Mouse (Mus musculus) left cerebral cortex, adult 2 months (tissue): ENCODE data around the gene Cdca4. TPM values are rescaled to one million over a fixed set of nuclear protein-coding genes. Genes with fewer than 3 reads are reported as not detected.

Experiments
- DNase-seq, 2 experiments: peaks; one replicate each; pipeline ENCODE4 v3.0.0; 2021 to 2022; ENCODE audit warnings: low spot score in 2 of 2, mixed read lengths in 1 of 2; ENCODE audit errors: extremely low spot score in 1 of 2
- H3K27ac ChIP-seq: fragments of 200-600 bp; 2 replicates; pipeline ENCODE4 v1.8.1; 2022
- H3K4me3 ChIP-seq: fragments of 200-600 bp; 2 replicates; pipeline ENCODE4 v1.8.1; 2022
- CTCF ChIP-seq: fragments of 200-600 bp; IDR thresholded peaks from 2 replicates; pipeline ENCODE4 v1.8.1; 2022; ENCODE audit warnings: antibody characterized with exemption, mild to moderate bottlenecking, moderate library complexity
- intact Hi-C: fragments of 180-260 bp; cut with DNase I; formaldehyde crosslinking; loops from one replicate; pipeline ENCODE4 v1.15.1; 2025
- total RNA-seq, 2 experiments: library from RNA; stranded (reverse); gene quantifications; 2 replicates each; pipeline ENCODE4 v1.2.3; 2021

Gene Cdca4
- total RNA-seq, 2 experiments from 2014 or later, result 10.5 to 12.4 TPM

DNA sequence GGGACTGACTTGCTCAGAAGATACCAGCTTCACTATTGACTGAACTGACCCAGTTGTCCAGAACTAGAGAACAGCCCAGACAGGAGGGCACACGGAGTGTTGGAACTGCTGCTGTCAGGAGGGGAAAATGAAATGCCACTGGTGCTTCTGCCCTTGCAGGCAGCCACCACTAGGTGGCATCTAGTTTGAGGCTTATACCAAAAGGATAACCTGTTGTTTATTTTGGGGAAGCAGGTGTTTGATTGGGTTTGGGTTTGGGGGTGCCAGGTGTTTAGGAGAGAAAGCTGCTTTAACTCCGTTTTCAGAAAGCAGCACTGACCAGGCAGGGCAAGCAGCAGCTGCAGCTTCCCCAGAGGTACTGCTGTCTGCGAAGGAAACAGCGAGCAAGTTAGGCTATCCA, 12.9 kb downstream of the Cdca4 start:
- TF ChIP-seq CTCF, result peak; percentile 93
- DNase-seq, result peak in 1 of 2 experiments; percentile 58
- Histone ChIP-seq H3K27ac (no peak overlapping the region), H3K4me3 (no peak overlapping the region)
- intact Hi-C loops, result no loop called here

DNA sequence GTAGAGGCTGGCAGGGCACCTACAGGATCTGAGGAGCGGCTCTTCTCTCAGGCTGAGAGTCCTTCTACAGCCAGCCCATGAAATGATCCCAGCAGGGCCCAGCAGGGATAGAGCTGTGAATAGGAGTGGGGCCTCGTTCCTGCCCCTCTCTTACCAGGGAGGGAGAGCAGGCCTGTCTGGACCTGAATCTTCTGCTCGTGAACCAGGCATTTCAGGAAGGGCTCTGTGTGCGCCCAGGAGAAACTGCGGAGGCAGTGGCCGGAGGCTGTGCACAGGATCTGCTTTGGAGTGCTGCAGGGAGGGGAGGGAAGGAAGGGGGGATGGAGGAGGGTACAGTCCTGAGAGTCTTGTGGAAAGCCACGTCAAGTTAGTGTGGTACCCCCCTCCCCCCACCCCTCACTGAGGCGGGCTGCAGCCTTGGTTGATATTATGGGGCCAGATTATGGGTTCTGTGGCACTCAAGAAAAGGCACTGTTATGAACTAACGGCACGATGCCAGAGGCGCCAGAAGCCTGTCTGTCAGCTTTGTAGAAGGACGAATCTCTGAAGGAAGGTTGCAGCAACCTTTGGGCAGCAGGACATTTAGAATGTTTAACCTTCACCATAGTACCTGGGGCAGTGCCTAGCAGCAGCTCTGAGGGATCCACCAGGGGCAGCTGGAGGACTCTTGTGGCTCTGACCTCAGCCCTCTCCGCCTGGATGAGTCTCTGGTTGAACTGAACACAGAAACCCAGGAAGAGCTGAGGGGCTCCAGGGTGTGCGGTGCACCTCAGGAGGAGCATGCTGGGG, 14.3 kb downstream of the Cdca4 start:
- DNase-seq, result no peak
- intact Hi-C loops, result no loop called here
- H3K27ac ChIP-seq, result no peak overlapping the region
- H3K4me3 ChIP-seq, result no peak overlapping the region
- TF ChIP-seq CTCF, result no peak

DNA sequence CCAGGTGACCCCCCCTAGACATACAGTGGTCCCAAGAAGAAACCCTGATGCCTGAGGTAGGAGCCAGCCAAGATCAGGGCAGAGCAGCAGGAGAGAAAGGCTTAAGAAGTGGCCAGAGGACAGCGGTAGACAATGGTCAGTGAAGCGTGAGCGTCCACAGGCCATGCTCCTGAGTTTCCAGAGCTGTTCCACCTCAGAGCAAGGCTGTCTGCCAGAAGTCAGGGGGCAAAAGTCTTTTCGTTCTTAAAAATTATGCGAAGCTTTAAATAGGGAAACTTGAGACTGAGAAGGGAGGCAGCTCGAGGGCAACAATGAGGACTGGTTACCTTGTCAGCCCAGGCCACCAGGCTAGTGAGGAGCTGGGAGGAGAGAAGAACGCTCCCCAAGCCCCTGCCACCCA, 15.9 kb downstream of the Cdca4 start:
- H3K27ac ChIP-seq, result no peak overlapping the region
- intact Hi-C loops, result no loop called here
- no peak for TF ChIP-seq CTCF

DNA sequence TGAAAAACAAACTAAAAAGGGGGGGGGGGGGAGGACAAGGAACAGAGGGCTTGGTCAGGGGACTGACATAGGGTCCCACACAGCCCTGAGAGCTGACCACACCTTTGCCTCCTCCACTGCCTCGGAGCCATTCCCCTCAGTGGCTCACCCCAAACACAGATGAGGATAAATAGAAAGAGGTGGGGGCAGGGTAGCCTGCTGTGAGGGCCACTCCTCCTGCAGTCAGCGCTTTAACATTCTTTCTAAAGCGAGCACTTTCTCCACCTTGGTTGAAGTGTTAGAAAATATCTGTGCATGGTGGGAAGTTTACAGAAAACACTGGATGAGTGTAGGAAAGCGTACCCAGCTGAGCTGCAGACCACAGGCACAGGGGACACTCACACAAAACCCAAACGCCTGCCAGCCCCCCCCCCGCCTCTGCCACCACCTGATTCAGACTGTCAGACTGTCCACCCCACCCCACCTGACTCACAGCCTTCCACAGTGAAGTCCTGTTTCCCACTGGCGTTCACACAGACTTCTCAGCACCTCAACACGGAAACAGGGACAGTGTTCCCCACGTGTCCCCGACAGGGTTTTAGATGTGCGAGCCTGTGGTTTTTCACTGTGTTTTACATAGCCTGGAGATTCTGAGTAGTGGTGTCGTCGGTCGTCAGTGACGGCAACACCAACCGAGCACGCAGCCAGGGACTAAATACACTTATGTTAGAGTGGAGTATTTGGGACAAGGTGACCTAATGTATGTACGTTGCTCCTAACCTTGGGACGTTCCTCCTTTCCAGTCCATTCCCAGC, 18.9 kb downstream of the Cdca4 start:
- peak overlapping the region; percentile 86; the same call in 1 of the 2 replicates for H3K4me3 ChIP-seq
- intact Hi-C loops, result no loop called here
- H3K27ac ChIP-seq, result no peak overlapping the region

More for the DNA sequence above, 15.9 kb downstream of the Cdca4 start:
- no peak for DNase-seq
- H3K4me3 ChIP-seq, result no peak overlapping the region

DNA sequence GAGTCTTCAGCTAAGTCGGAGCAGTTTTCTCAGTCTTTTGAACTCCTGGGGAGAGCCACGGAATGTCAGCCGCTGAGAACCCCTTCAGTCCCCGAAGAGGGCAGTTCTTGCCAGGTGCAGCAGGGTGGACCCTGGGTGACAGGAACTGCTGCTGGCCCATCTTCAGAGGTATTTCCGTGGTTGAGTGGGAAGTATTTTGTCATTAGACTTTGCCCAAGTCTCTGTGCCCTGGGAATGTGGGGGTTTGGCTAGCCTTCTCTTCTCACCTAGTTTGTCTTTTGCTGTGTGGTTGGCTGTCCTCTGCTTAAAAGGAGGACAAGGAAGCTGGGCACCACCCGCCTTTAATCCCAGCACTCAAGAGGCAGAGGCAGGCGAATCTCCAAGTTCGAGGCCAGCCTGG, 19.6 kb downstream of the Cdca4 start:
- TF ChIP-seq CTCF, result no peak
- no peak for DNase-seq
- Histone ChIP-seq H3K27ac (no peak overlapping the region), H3K4me3 (peak overlapping the region; percentile 86)
- intact Hi-C loops, result loop anchor here (2.0 to 5.0 kb wide), 2 partner anchors 19 to 62 kb away; partner anchors contain the start of gene Cdca4

More for the DNA sequence above, 18.9 kb downstream of the Cdca4 start:
- no peak for TF ChIP-seq CTCF
- no peak for DNase-seq

DNA sequence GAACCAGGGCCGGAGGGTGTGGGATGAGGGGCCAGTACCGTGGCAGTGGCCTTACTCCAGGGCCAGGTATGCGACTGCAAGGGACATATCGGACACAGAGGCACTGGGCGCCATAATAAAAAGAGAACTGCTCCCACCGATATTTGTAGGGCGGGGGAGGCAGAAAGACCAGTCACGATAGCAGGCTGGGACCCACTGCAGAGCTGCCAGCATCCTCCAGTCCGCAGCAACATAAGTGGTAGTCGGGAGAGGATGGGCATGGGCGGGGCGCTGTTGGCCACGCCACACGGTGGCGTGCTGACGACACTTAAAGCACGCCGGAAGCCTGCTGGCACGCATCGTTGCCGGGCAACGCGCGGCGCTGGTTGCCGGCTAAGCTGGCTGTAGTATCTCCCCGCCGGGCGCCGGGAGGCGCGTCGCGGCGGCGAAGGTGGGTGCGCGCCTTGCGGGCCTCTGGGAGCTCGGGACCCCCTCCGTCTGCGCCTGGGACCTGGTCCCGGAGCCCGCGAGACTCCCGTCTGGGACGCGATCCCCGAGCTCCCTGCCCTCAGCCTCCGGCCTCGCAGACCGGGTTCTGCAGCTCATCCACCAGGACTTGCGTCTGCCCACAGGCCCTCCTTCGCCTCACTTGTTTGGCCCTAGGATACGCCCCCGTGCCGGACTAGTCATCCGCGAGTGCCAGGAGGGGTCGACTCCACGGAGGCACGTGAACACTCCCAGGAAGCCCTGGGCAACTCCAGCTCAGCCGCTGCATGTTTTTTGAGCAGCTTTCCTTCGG, 20.4 kb downstream of the Cdca4 start, which contains the start of gene Clba1:
Clba1 (plus strand) TSS at position 351 of the 778 bp plus-strand sequence.
- DNase-seq, result peak; percentile 94
- intact Hi-C loops, result loop anchor here (2.0 to 5.0 kb wide), 2 partner anchors 20 to 61 kb away; partner anchors contain the start of gene Cdca4
- TF ChIP-seq CTCF, result peak; percentile 47
- peak within 1 kb of the TSS; percentile 94 for H3K27ac ChIP-seq
- H3K4me3 ChIP-seq, result peak within 1 kb of the TSS; percentile 86

DNA sequence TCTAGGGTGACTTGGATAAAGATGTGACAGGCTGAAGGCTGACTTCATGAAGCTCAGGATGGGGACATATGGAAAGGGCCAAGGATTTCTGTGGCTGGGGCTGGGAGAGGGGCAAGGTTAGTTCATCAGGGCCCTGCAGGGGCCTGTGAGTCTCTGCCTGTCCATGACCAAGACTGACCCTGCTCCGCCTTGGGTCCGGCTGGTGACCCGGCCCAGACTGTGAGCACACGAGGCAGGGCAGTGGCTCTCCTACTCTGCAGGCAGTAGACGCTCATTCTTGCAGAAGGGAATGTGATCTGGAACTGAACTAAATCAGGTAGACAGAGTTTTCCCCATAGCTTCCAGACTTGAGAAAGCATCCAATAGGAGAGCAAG, 21.0 kb downstream of the Cdca4 start:
- no peak for TF ChIP-seq CTCF
- intact Hi-C loops, result loop anchor here (2.0 to 5.0 kb wide), 2 partner anchors 21 to 61 kb away; partner anchors contain the start of gene Cdca4
- no peak for DNase-seq
- Histone ChIP-seq H3K4me3 (peak overlapping the region; percentile 86), H3K27ac (peak overlapping the region; percentile 94)

DNA sequence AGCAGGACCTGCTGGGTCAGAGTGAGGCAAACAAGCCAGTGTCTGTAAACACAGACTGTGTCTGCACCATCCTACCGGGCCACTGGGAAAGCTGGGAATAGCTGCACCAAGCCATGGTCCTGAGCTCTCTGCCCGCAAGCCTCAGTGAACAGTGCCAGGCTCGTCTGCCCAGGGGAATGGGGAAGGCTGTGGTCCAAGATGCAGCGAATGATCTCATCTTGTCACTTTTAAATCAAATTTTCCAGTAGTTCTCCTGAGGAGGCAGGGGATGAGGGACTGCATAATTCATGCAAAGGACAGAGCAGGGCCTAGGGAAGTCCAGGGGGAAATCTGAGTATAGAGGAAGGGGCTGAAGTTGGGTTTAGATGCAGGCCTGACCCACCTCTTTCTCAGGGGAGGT, 21.4 kb downstream of the Cdca4 start:
- DNase-seq, result no peak
- Histone ChIP-seq H3K4me3 (no peak overlapping the region), H3K27ac (peak overlapping the region; percentile 94)
- intact Hi-C loops, result loop anchor here (2.0 to 5.0 kb wide), 2 partner anchors 21 to 60 kb away; partner anchors contain the start of gene Cdca4
- no peak for TF ChIP-seq CTCF

DNA sequence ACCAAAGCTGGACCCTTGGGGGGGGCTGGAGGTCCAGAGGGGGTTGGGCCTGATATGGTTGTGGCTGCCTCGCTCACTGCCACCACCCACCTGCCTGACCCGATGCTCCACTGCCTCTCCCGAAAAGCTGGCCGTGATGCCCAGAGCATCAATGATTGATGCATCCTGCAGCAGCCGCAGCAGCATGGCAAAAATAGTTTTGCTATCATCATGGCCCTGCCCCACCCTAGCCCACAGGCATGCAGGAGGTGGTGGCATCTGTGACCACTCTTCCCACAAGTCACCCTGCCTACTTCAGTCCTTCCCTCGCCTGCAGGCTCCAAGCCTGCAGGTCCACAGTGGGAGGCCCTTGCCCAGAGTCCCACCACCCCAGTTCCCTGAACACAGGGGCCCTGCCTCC, 23.2 kb downstream of the Cdca4 start:
- no peak overlapping the region for H3K27ac ChIP-seq
- no peak overlapping the region for H3K4me3 ChIP-seq
- intact Hi-C loops, result loop anchor here (5.0 kb wide), 1 partner anchor 59 kb away; no protein-coding TSS in a partner anchor
- DNase-seq, result no peak
- TF ChIP-seq CTCF, result no peak

DNA sequence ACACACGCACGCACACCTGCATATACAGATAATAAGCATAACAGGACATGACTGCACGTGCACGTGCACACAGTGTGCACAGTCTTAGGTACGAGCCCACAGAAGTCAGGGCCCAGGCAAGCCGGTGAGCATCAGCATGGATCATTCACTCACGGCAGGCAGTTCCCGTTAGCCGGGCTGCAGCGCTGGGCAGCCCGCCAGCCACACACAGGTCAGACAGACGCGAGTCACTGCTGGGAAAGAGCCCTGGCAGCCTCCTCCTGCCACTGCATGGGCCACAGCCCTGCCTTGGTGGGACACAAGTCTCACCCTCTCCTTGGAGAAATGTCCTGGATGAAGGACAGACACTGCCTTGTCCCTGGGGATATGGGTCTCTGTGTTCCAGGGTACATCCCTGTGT, 25.2 kb downstream of the Cdca4 start:
- no peak overlapping the region for H3K27ac ChIP-seq
- DNase-seq, result no peak
- no peak overlapping the region for H3K4me3 ChIP-seq
- intact Hi-C loops, result no loop called here
- no peak for TF ChIP-seq CTCF

DNA sequence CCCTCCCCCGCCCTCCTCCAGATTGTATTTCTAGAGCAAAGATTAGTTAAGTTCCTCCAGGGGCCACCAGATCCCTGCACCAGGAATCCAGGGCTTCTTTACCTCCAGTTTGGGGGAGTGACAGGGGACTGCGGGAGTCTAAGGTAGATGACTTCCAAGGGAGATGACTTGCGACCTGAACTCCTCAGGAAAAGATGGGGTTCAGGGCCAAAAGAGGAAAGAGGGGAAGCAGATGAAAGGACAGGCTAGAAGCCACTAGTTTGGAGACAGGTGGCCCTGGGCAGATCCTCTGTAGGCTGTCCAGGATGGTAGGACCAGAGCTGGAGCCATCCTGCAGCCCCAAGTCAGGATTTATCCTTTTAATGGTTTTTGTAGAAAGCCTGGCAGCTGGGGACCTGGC, 26.3 kb downstream of the Cdca4 start:
- Histone ChIP-seq H3K27ac (no peak overlapping the region), H3K4me3 (no peak overlapping the region)
- intact Hi-C loops, result no loop called here
- no peak for DNase-seq
- TF ChIP-seq CTCF, result no peak
